Mouse (Mus musculus): ENCODE data around the gene A2ml1. TPM values are rescaled to one million over a fixed set of nuclear protein-coding genes. Genes with fewer than 3 reads are reported as not detected.

The A2ml1 gene
- total RNA-seq, 2 experiments from 2014 or later = not detected

- DNase-seq = no peak
- intact Hi-C loops (cut with DNase I) = no loop called here
These were observed 14.8 kb downstream of the A2ml1 start for GRCm38 (mm10) chr6:128566589-128566988.

- intact Hi-C loops (cut with DNase I) = no loop called here
- DNase-seq = no peak
These were observed 27.4 kb downstream of the A2ml1 start for GRCm38 (mm10) chr6:128554049-128554448.

DNA sequence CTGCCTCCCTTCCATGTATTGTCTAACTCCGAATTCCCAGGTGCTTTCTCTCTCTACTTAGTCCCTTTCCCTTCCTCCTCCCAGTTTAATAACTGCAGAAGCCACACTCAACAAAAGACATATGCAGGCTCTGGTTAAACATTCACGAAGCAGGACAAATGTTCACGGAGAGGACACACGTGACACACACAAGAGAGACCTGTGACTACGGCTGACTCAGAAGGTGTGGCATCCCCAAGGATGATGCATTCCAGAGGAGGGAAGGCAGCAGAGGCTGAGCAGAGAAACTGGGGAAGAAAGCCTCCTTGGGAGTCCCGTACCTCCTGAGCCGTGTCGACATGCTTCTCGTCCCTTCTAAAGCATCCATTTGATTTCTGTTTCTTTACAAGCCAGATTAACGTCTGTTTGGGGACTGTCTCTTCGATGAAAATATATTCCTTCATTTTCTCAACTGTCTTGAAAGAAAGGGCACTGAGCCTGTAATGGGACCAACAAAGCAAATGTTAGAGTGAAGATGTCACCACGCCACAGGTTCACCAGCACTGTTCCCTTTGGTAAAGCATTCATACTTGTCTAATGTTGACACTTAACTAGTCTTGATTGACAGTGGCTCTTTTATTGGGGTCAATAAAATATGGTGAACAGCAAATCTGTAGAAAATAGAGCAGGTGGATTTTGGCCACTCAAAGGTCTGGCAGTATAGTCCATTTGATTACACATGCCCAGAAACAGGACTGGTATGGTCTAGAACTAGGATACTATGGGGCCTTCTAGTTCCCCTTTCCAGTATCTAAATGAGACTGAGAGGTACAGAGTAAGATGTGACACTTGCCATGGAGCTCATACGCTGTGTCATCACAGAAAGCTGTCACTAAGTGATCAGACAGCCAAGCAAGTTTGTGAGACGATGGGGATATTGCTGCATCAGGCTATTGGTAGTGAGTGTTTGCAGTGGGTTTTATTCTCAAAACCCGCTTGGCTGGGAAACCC, 31.6 kb downstream of the A2ml1 start:
- no peak for DNase-seq
- intact Hi-C loops (cut with DNase I) = no loop called here

- DNase-seq = no peak
- intact Hi-C loops (cut with DNase I) = no loop called here
These were observed 32.9 kb downstream of the A2ml1 start for GRCm38 (mm10) chr6:128548532-128548931.

DNA sequence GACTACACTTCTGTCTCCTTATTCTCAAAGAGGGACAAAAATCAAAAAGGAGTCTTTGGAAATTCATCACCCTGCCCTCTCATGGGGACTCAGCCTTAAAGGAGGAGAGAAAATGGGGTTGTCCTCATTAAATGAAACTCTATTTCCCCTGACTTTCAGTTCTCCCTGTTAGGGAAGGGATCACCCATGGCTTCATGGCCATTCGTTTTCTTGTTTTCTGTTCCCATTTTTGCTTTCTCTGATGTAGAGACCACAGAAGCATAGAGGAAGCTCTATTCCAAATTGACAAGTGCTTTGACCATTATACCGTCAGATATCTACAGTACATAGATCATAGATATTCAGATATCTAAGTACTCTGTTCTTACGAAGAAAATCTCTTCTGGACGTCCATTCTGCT, 36.0 kb downstream of the A2ml1 start:
- intact Hi-C loops (cut with DNase I) = no loop called here
- no peak for DNase-seq

DNA sequence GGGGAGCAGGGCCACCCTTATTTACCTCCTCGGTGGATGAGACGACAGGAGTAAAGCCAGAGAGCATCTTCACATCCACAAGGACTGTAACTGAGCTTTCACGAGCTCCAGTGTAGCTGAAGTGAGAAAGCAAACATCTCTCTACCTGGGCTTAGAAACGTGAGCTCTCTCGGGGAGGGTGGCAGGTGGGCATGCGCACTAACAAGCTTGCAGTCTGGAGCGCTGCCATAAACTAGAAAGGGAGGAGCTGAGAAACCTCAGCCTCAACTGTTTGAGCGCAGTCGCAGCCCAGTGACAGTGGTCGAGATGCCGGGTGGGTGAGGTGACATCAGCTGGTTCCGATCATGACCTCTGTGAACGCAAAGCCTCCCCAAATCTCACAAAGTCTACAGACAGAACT, 38.2 kb downstream of the A2ml1 start:
- DNase-seq = no peak
- intact Hi-C loops (cut with DNase I) = no loop called here

DNA sequence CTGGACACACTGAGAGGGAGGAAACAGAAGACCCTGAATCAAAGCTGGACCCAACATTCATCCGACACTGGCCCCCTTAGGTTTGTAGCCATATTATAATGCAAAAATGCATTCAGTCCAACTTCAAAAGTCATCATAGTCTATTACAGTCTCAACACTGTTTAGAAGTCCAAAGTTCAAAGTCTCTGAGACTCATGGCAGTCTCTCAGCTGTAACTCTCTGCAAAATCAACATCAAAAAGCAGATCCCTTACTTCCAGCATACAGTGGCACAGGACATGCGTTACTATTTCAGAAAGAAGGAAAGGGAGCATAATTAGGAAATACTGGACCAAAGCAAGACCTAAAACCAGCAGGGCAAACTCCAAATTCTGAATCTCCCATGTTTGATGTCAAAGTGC, 46.2 kb downstream of the A2ml1 start:
- intact Hi-C loops (cut with DNase I) = no loop called here
- no peak for DNase-seq

DNA sequence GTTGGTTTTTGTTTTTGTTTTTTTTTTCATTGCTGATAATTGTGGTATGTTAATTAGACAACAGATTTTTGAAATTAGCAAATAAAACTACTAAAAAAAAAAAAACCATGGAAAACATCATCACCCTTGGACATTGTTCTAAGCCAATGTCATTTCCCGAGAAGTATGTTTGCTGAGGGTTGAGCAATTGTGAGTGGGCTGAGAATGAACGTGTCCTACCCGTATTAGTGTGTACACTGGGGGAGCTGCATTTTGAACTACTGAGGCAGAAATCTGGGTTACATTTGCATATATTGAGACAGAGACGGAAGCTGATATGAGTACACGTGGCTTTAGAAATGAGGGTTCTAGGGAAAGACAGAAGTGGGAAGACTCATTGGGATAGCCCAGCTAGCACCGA, 48.1 kb downstream of the A2ml1 start:
- intact Hi-C loops (cut with DNase I) = no loop called here
- DNase-seq = no peak

GRCm38 (mm10) chr6:128532701-128533100, 48.7 kb downstream of the A2ml1 start:
- intact Hi-C loops (cut with DNase I) = no loop called here
- DNase-seq = no peak

DNA sequence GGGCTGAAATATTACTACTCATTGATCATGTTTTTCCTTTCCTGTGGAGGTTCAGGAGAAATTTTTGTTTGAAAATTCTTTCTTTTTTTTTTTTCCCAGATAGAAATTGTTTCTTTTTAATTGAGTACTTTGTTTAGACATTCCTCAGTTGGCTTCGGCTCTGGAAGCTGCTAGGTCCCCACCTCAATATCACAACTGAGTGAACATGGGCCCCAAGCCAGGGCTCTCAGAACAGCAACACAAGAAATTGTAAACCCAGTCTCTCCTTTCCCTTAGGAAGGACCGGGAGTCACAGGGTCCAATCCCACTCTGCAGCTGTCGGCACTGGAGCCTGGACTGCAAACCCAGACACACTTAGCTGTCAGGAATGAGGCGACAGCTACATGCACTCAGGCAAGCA, 52.9 kb downstream of the A2ml1 start:
- intact Hi-C loops (cut with DNase I) = no loop called here
- DNase-seq = no peak

- intact Hi-C loops (cut with DNase I) = no loop called here
These were observed 54.3 kb downstream of the A2ml1 start for GRCm38 (mm10) chr6:128527110-128527509.

DNA sequence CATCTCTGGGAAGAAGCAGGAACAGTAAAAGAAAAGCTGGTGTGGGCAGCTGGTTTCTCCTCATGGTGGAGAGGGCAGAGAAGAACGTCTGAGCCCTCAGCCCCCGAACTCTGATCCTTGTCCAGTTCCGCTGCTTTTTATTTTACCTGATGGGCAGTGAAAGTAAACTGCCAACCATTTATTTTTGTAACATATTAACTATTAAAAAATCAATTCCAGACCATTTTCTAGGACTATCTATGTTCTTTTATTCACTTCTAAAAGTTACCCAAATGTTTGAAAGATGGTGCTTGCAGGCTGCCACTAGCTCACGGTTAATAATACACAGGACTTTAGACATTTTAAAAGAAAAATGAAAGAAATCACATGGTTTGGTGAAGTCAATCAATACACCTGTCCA, 54.8 kb downstream of the A2ml1 start, which contains the start of gene Pzp:
Pzp (minus strand) TSS at position 120 of the 400 bp plus-strand sequence.
- intact Hi-C loops (cut with DNase I) = no loop called here

More at GRCm38 (mm10) chr6:128527110-128527509, 54.3 kb downstream of the A2ml1 start:
- DNase-seq = no peak

DNA sequence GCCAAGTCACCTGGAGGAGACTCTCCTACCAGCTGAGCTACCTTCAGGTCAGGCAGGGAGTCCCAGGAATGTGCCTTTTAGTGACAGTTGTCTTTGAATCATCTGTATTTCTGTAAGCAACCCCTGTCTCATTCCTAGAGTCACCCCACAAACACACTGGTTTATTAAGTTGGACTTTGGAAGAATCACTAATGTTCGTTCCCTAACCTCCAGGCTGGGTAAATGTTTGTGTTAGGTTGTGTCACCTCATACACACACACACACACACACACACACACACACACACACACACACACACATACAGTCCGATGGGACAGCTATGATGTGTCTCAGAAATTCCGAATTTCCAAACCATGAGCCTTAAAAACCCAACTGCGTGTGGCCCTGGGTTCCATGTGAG, 55.6 kb downstream of the A2ml1 start:
- intact Hi-C loops (cut with DNase I) = no loop called here
- DNase-seq = no peak

More for the DNA sequence above, 54.8 kb downstream of the A2ml1 start, which contains the start of gene Pzp:
- no peak for DNase-seq

- DNase-seq = no peak
- intact Hi-C loops (cut with DNase I) = no loop called here
These were observed 58.0 kb downstream of the A2ml1 start for GRCm38 (mm10) chr6:128523360-128523759.

GRCm38 (mm10) chr6:128519159-128519558, 62.2 kb downstream of the A2ml1 start:
- intact Hi-C loops (cut with DNase I) = no loop called here
- no peak for DNase-seq

GRCm38 (mm10) chr6:128505676-128506236, 75.7 kb downstream of the A2ml1 start:
- no peak for DNase-seq
- intact Hi-C loops (cut with DNase I) = no loop called here

DNA sequence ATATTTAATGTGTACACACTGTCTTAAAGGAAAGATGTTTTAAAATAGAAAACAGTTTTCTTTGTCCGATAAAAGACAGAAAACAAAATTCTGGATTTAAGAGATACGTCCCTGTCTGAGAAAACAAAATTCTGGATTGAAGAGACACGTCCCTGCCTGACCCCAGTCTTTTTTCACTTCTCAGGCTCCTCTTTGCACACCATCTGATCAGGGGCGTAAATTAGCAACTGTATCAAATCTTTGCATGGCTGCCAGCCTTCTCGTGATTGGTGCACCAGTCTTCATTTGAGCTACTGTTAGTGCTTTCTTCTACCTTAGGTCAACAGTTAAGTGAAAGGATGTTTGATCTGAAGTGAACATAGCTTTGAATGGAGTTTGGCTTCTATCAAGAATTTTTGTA, 76.7 kb downstream of the A2ml1 start:
- intact Hi-C loops (cut with DNase I) = no loop called here
- no peak for DNase-seq

DNA sequence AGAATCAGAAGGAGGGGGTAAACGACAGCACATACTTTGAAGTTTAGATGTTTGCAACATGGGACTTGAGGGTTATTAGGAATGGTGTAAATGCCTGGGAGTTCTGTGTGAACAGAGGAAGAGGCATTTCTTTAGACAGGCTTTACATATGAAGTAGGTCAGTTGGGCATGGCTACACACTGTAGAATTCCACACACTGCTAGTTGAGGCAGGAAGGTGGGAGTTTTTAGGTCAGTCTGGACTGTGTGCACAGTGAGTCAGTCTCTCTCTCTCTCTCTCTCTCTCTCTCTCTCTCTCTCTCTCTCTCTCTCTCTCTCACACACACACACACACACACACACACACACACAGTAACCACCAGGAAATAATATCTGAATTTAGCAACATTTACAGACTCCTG, 86.1 kb downstream of the A2ml1 start:
- no peak for DNase-seq
- intact Hi-C loops (cut with DNase I) = no loop called here

DNA sequence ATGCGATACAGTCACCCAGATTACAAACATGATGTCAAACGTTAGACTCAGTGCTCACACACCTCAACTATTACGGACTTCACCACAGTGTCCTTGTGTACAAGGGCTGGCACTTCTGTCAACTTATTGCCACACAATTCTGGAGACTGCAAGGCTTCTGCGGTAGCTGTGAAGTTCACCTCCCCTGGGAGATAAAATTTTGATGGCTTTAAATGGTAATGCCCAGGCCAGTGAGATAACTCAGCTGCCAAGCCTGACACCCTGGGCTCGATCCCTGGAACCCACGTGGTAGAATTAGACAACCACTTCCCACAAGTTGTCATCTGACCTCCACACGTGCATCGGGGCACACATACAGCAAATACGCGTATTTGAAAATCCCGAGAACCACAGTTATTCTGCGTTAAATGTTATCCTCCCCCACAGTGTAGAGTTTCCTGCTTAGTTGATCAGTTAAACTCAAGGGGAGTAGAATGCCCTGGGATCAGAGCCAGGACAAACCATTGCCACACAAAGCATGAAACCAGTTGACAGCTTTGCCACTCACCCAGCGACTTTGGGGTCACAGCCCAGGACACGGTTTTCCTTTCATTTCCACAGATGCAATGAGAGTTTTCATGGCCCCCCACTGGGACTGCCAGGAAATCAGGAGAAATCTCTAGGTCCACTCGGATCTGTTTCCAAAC, 86.6 kb downstream of the A2ml1 start:
- DNase-seq = peak; percentile 6 to 10

GRCm38 (mm10) chr6:128491916-128492315, 89.5 kb downstream of the A2ml1 start:
- intact Hi-C loops (cut with DNase I) = no loop called here
- no peak for DNase-seq

More for the DNA sequence above, 86.6 kb downstream of the A2ml1 start:
- intact Hi-C loops (cut with DNase I) = no loop called here

GRCm38 (mm10) chr6:128490141-128490540, 91.3 kb downstream of the A2ml1 start:
- DNase-seq = no peak
- intact Hi-C loops (cut with DNase I) = no loop called here

All from heart, postnatal 14 days (tissue).